Mouse (Mus musculus) left cerebral cortex, postnatal 25 days (tissue): Measurements from ENCODE around the gene Creb3l2. TPM values are rescaled to one million over a fixed set of nuclear protein-coding genes. Genes with fewer than 3 reads are reported as not detected.
A peak's percentile ranks its signal among the peaks of the same experiment; 100 is the strongest.
"Not testable (repeated sequence)": the region's sequence is repeated elsewhere in the genome, so short reads cannot be mapped to it uniquely, and the experiment has no call there.

Experiments used
- DNase-seq, 2 experiments: peaks; one replicate each; pipeline ENCODE4 v3.0.0; 2022; ENCODE audit warnings: low spot score in 2 of 2, mixed read lengths in 1 of 2
- intact Hi-C: fragments of 180-260 bp; cut with DNase I; formaldehyde crosslinking; loops from one replicate; pipeline ENCODE4 v1.15.1; 2025
- total RNA-seq, 2 experiments: library from RNA; stranded (reverse); gene quantifications; 2 replicates each; pipeline ENCODE4 v1.2.3; 2021

The Creb3l2 gene
- 1 to 10 TPM; 7.0 to 7.3 TPM for total RNA-seq

GRCm38 (mm10) chr6:37442041-37442667 lies at the start of gene Creb3l2:
Gene Creb3l2 (minus strand): TSS chr6:37442146.
- intact Hi-C loops = loop anchor here (10.0 kb wide), 1 partner anchor 227 kb away; no protein-coding TSS in a partner anchor
- peak; percentile 93 to 99 for DNase-seq

GRCm38 (mm10) chr6:37486502-37486901 lies 44.6 kb upstream of the Creb3l2 start:
- DNase-seq = no peak
- intact Hi-C loops = no loop called here

GRCm38 (mm10) chr6:37484588-37485070 lies 42.7 kb upstream of the Creb3l2 start:
- peak in 1 of 2 experiments; percentile 47 for DNase-seq
- intact Hi-C loops = no loop called here

- DNase-seq = no peak
- intact Hi-C loops = no loop called here
Measured at GRCm38 (mm10) chr6:37483262-37483661, 41.3 kb upstream of the Creb3l2 start.

- intact Hi-C loops = no loop called here
- no peak for DNase-seq
Measured at GRCm38 (mm10) chr6:37481147-37481546, 39.2 kb upstream of the Creb3l2 start.

GRCm38 (mm10) chr6:37480008-37480407 lies 38.1 kb upstream of the Creb3l2 start:
- intact Hi-C loops = no loop called here
- DNase-seq = no peak

GRCm38 (mm10) chr6:37478481-37478880 lies 36.5 kb upstream of the Creb3l2 start:
- intact Hi-C loops = no loop called here
- DNase-seq = no peak

- intact Hi-C loops = no loop called here
- peak in 1 of 2 experiments; percentile 15 for DNase-seq
Measured at GRCm38 (mm10) chr6:37473674-37474342, 31.9 kb upstream of the Creb3l2 start.

- DNase-seq = no peak
- intact Hi-C loops = no loop called here
Measured at GRCm38 (mm10) chr6:37470216-37470615, 28.3 kb upstream of the Creb3l2 start.

- DNase-seq = peak; percentile 45 to 87
- intact Hi-C loops = loop anchor here (2.0 to 5.0 kb wide), 2 partner anchors 406 to 601 kb away; partner anchors contain the start of gene Trim24
Measured at GRCm38 (mm10) chr6:37465847-37466246, 23.9 kb upstream of the Creb3l2 start.

GRCm38 (mm10) chr6:37465356-37465755 lies 23.4 kb upstream of the Creb3l2 start:
- DNase-seq = no peak
- intact Hi-C loops = loop anchor here (2.0 to 5.0 kb wide), 2 partner anchors 407 to 601 kb away; partner anchors contain the start of gene Trim24

GRCm38 (mm10) chr6:37464585-37464984 lies 22.6 kb upstream of the Creb3l2 start:
- intact Hi-C loops = loop anchor here (2.0 kb wide), 1 partner anchor 602 kb away; no protein-coding TSS in a partner anchor
- no peak for DNase-seq

- intact Hi-C loops = loop anchor here (2.0 kb wide), 1 partner anchor 603 kb away; no protein-coding TSS in a partner anchor
- peak; percentile 43 to 76 for DNase-seq
Measured at GRCm38 (mm10) chr6:37463517-37464482, 21.9 kb upstream of the Creb3l2 start.

- no peak for DNase-seq
- intact Hi-C loops = no loop called here
Measured at GRCm38 (mm10) chr6:37460681-37461080, 18.7 kb upstream of the Creb3l2 start.

GRCm38 (mm10) chr6:37459656-37460055 lies 17.7 kb upstream of the Creb3l2 start:
- DNase-seq, intact Hi-C loops: not testable (repeated sequence)

- DNase-seq = peak in 1 of 2 experiments; percentile 35
- intact Hi-C loops = no loop called here
Measured at GRCm38 (mm10) chr6:37457990-37458655, 16.2 kb upstream of the Creb3l2 start.

GRCm38 (mm10) chr6:37455540-37455939 lies 13.6 kb upstream of the Creb3l2 start:
- no peak for DNase-seq
- intact Hi-C loops = loop anchor here (2.0 kb wide), 1 partner anchor 359 kb away; no protein-coding TSS in a partner anchor

- intact Hi-C loops = no loop called here
- no peak for DNase-seq
Measured at GRCm38 (mm10) chr6:37453047-37453446, 11.1 kb upstream of the Creb3l2 start.

GRCm38 (mm10) chr6:37451664-37452063 lies 9.7 kb upstream of the Creb3l2 start:
- DNase-seq = no peak
- intact Hi-C loops = no loop called here
